8 mouse cellular contexts compared by ENCODE assay signal in the genomic region with DNA sequence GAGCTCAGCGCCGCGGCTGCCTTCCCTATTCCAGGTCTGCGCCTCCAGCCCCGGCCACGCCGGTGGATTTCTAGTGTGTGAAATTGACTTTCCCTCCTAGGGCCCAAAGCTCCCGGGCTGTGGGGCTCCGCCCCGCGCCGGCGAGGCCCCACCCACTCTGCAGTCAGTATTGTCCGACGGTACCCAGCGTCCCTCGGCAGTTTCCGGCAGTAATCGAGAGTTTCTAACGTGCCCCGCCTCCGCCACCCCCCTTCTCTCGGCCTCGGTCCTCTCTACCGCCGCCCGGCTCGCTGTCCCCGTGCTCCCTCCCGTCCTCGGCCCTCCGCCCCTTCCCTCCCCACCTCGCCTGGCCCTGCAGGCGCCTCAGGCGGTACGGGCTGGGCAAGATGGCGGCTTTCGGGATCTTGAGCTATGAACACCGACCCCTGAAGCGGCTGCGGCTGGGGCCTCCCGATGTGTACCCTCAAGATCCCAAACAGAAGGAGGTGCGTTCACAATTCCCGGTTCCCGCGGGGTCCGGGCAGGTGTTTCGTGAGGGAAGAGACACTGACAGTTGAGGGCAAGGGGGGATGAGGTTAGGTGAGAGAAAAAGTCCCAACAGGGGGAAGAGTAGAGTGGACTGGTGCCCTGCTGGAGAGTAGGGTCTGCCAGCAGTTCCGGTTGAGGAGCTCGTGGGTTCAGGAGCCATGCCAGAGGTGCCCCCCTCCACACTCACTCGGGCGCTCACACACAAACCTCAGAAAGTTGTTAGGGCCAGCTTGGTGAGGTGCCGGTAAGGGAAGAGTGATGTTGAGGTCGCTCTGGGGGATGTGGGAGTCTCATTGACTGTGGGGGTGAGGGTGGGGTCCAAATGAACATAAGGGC. TPM values are rescaled to one million over a fixed set of nuclear protein-coding genes. Genes with fewer than 3 reads are reported as not detected.
A peak's percentile ranks its signal among the peaks of the same experiment; 100 is the strongest.
DNase-seq lines count a peak whose midpoint lies in the region; ATAC-seq and TF ChIP-seq lines count a peak whose summit lies in the region.

Gene Med12 (plus strand): TSS at position 156 of the 864 bp plus-strand sequence.

- no peak for TF ChIP-seq CTCF in layer of hippocampus, adult 2 months (conservative IDR thresholded peaks at IDR 0.05)
- TF ChIP-seq CTCF in lung, embryonic 14.5 days (IDR thresholded peaks at IDR 0.05; ENCODE audit: low read depth) = no peak
- no peak for TF ChIP-seq CTCF in olfactory bulb, adult 2 months (IDR thresholded peaks at IDR 0.05; ENCODE audit: insufficient read depth, low read depth, low read length)
- no peak for TF ChIP-seq CTCF in thymus, adult 2 months (IDR thresholded peaks at IDR 0.05; ENCODE audit: borderline replicate concordance, control insufficient read depth, extremely low read depth, insufficient read depth, low read length, poor library complexity)

- no peak for TF ChIP-seq POLR2A in olfactory bulb, adult 2 months (IDR thresholded peaks at IDR 0.05; ENCODE audit: insufficient read depth, low read depth, low read length)
- TF ChIP-seq POLR2A in thymus, adult 2 months (IDR thresholded peaks at IDR 0.05; ENCODE audit: control insufficient read depth, extremely low read depth, insufficient read depth, low read length, poor library complexity) = peak; percentile 46

- H3K4me3 ChIP-seq in ES-E14 (ENCODE audit: insufficient read depth in 1 of 2, low read depth in 1 of 2, low read length in 2 of 2, poor library complexity in 1 of 2, severe bottlenecking in 1 of 2) = peak within 1 kb of the TSS; percentile 83 to 88
- H3K4me3 ChIP-seq in forebrain, embryonic 16.5 days (replicated peaks; ENCODE audit: low read length) = peak within 1 kb of the TSS; percentile 63
- H3K4me3 ChIP-seq in layer of hippocampus, adult 2 months = peak within 1 kb of the TSS; percentile 68
- peak within 1 kb of the TSS; percentile 56 for H3K4me3 ChIP-seq in lung, embryonic 14.5 days (ENCODE audit: low read depth, low read length)
- H3K4me3 ChIP-seq in olfactory bulb, adult 2 months (ENCODE audit: insufficient read depth, low read depth, low read length) = peak within 1 kb of the TSS; percentile 91
- peak within 1 kb of the TSS; percentile 91 for H3K4me3 ChIP-seq in thymus, adult 2 months (ENCODE audit: control insufficient read depth, insufficient read depth, low read length)

- 0 out of 4 replicates have a peak, but pooled peaks cover 0 to 2% of the 10 kb centered on the region in 2 experiments for H3K4me1 ChIP-seq in ES-E14 (ENCODE audit: control insufficient read depth in 2 of 2, insufficient read depth in 2 of 2, low read length in 2 of 2, poor library complexity in 1 of 2)
- peaks cover 5% of the 10 kb centered on the region; the same call in 1 of the 2 replicates for H3K4me1 ChIP-seq in forebrain, embryonic 16.5 days (replicated peaks; ENCODE audit: control insufficient read depth, insufficient read depth, low read length)
- H3K4me1 ChIP-seq in lung, embryonic 14.5 days (ENCODE audit: insufficient read depth) = no peaks in the 10 kb centered on the region
- no peaks in the 10 kb centered on the region for H3K4me1 ChIP-seq in olfactory bulb, adult 2 months (ENCODE audit: control insufficient read depth, insufficient read depth, low read length)
- peaks cover 12% of the 10 kb centered on the region for H3K4me1 ChIP-seq in thymus, adult 2 months (replicated peaks; ENCODE audit: control insufficient read depth, insufficient read depth, low read length)

- H3K9me3 ChIP-seq in ES-E14 (ENCODE audit: control insufficient read depth, insufficient read depth, low read depth, low read length) = no peaks in the 10 kb centered on the region
- H3K9me3 ChIP-seq in forebrain, embryonic 16.5 days (ENCODE audit: control insufficient read depth, low read length) = no peaks in the 10 kb centered on the region
- no peaks in the 10 kb centered on the region for H3K9me3 ChIP-seq in lung, embryonic 14.5 days (ENCODE audit: low read depth, low read length)

- no peaks in the 10 kb centered on the region for H3K27me3 ChIP-seq in forebrain, embryonic 16.5 days (replicated peaks; ENCODE audit: control insufficient read depth, insufficient read depth, low read length)
- H3K27me3 ChIP-seq in lung, embryonic 14.5 days (ENCODE audit: insufficient read depth, low read length) = no peaks in the 10 kb centered on the region
- no peaks in the 10 kb centered on the region for H3K27me3 ChIP-seq in thymus, adult 2 months (ENCODE audit: control insufficient read depth, insufficient read depth, low read length)

- peak within 1 kb of the TSS; percentile 88 for H3K9ac ChIP-seq in ES-E14 (ENCODE audit: insufficient read depth, low read depth, low read length, poor library complexity, severe bottlenecking)
- peak within 1 kb of the TSS; percentile 71 for H3K9ac ChIP-seq in forebrain, embryonic 16.5 days (replicated peaks; ENCODE audit: low read depth, low read length)
- H3K9ac ChIP-seq in lung, embryonic 14.5 days = peak within 1 kb of the TSS; percentile 68

- peak; percentile 98 for ATAC-seq in forebrain, embryonic 16.5 days
- peak; percentile 98 for ATAC-seq in lung, embryonic 14.5 days (ENCODE audit: insufficient read depth)

- peaks cover 5% of the 10 kb centered on the region for H3K36me3 ChIP-seq in ES-E14 (ENCODE audit: control insufficient read depth, insufficient read depth, low read length, poor library complexity, severe bottlenecking)
- no peaks in the 10 kb centered on the region; the same call in 1 of the 2 replicates for H3K36me3 ChIP-seq in forebrain, embryonic 16.5 days (ENCODE audit: control insufficient read depth, insufficient read depth)
- H3K36me3 ChIP-seq in lung, embryonic 14.5 days (ENCODE audit: insufficient read depth) = peaks cover 29% of the 10 kb centered on the region
- H3K36me3 ChIP-seq in thymus, adult 2 months (ENCODE audit: control insufficient read depth, insufficient read depth, low read length) = peaks cover 22% of the 10 kb centered on the region; the same call in 1 of the 2 replicates

- intact Hi-C loops in heart, postnatal 36 days (cut with DNase I) = loop anchor here (2.0 to 5.0 kb wide), 3 partner anchors 19 to 363 kb away; partner anchors contain the start of genes Foxo4 and Snx12

- in situ Hi-C loops in ES-E14 (cut with MboI; ENCODE audit: low sequenced_read_pairs in 2 of 2, unreplicated experiment in 2 of 2) = no loop called here

- DNase-seq in ES-E14 (ENCODE audit: low read depth, low spot score) = no peak
- DNase-seq in cerebellum, adult 11-12 months = peak; percentile 92
- DNase-seq in heart, postnatal 36 days = peak; percentile 84 to 86
- DNase-seq in layer of hippocampus, adult 2 months (ENCODE audit: low spot score in 2 of 2) = peak; percentile 72 to 82
- DNase-seq in lung, embryonic 14.5 days = peak; percentile 92
- DNase-seq in thymus, adult 2 months = peak; percentile 86

- H3K27ac ChIP-seq in ES-E14 (ENCODE audit: insufficient read depth, low read depth, low read length, poor library complexity, severe bottlenecking) = peak within 1 kb of the TSS; percentile 90
- H3K27ac ChIP-seq in forebrain, embryonic 16.5 days (ENCODE audit: low read length) = peak within 1 kb of the TSS; percentile 61
- peak within 1 kb of the TSS; percentile 79 for H3K27ac ChIP-seq in layer of hippocampus, adult 2 months
- H3K27ac ChIP-seq in lung, embryonic 14.5 days (ENCODE audit: low read depth) = peak within 1 kb of the TSS; percentile 67; the same call in 1 of the 2 replicates
- H3K27ac ChIP-seq in olfactory bulb, adult 2 months (ENCODE audit: insufficient read depth, low read depth, low read length) = no peak within 1 kb of the TSS
- peak within 1 kb of the TSS; percentile 95 for H3K27ac ChIP-seq in thymus, adult 2 months (ENCODE audit: control insufficient read depth, insufficient read depth, low read length)

- 16% methylated on average over 43 of the region's 54 CpGs for WGBS in forebrain, embryonic 16.5 days
- 10% methylated on average over 50 of the region's 54 CpGs for WGBS in lung, embryonic 14.5 days
- WGBS in olfactory bulb, adult 2 months = 18% methylated on average over 54 of the region's 54 CpGs
- under 1% methylated on average over 53 of the region's 54 CpGs for WGBS in thymus, adult 2 months

- peak within 1 kb of the TSS; percentile 58 for H3K4me2 ChIP-seq in forebrain, embryonic 16.5 days (ENCODE audit: low read length)
- H3K4me2 ChIP-seq in lung, embryonic 14.5 days = peak within 1 kb of the TSS; percentile 62

TF ChIP-seq in ES-E14, 5 proteins besides CTCF, POLR2A, EP300 and RAD21:
- no peak for TF ChIP-seq CHD2 (IDR thresholded peaks at IDR 0.05; ENCODE audit: low read depth, low read length)
- TF ChIP-seq HCFC1 (IDR thresholded peaks at IDR 0.05; ENCODE audit: borderline replicate concordance, insufficient read depth, low read length) = no peak
- TF ChIP-seq MAFK (IDR thresholded peaks at IDR 0.05; ENCODE audit: insufficient read depth, low read depth, low read length) = no peak
- TF ChIP-seq ZNF384 (IDR thresholded peaks at IDR 0.05; ENCODE audit: low read depth, low read length) = no peak
- no peak for TF ChIP-seq ZC3H11A (IDR thresholded peaks at IDR 0.05; ENCODE audit: borderline replicate concordance, low read depth, low read length)

RNA-seq across cellular contexts. Expression of gene Med12, which starts in this region (rescaled TPM):
- total RNA-seq in ES-E14 (2012; rRNA removed) = 26.7 and 27.0 TPM in 2 replicates
- 22.9 and 26.9 TPM in 2 replicates for polyA plus RNA-seq in forebrain, embryonic 16.5 days (2015; fragmentation: Nextera tagmentation; extraction: Ambion mirVana)
- 10 to 100 TPM; 19.8 to 23.2 TPM for total RNA-seq in heart, postnatal 36 days (2021)
- 10 to 100 TPM; 29.5 to 36.6 TPM for total RNA-seq in layer of hippocampus, adult 2 months (2021)
- polyA plus RNA-seq in lung, embryonic 14.5 days (2014; fragmentation: Nextera tagmentation; extraction: Ambion mirVana) = 44.2 and 50.6 TPM in 2 replicates
- not detected in 2 replicates for polyA plus RNA-seq in olfactory bulb, adult 2 months (2012; ENCODE audit: insufficient read depth, insufficient read length, low replicate concordance, missing spikeins)
- polyA plus RNA-seq in thymus, adult 2 months (2012; rRNA removed) = 363 and 395 TPM in 2 replicates
